In the genomic region with DNA sequence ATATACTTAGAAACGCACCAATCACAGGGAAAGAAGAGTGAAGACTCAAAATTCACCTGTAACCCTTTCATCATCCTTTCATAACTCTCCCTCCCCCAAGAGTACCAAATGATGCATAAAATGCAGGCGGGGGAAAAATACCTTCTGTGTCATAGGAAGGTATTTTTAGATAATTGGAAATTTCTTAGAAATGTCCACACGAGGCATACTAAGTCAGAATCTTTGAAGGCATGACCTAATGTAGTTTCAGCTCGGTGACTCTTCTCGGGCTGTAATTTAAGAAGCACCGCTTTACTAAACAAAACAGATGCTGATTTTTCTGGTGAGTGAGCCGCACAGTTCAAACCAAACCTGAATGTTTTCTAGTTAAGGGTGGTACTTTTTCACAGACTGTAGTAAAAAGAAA, we compare ENCODE assay signal across 8 mouse cellular contexts. TPM values are rescaled to one million over a fixed set of nuclear protein-coding genes. Genes with fewer than 3 reads are reported as not detected.
DNase-seq lines count a peak whose midpoint lies in the region; ATAC-seq and TF ChIP-seq lines count a peak whose summit lies in the region.

Gene Plscr1 (plus strand): TSS at position 304 of the 406 bp plus-strand sequence.

- no peak for DNase-seq in heart, adult 8-10 months (ENCODE audit: low spot score)
- DNase-seq in heart, adult 9 months (ENCODE audit: low spot score in 2 of 2), result no peak
- DNase-seq in Patski (ENCODE audit: low read depth, low spot score), result no peak
- no peak for DNase-seq in liver, embryonic 14.5 days (ENCODE audit: low read depth in 3 of 3, low spot score in 3 of 3)
- no peak for DNase-seq in stomach, postnatal 0 days (ENCODE audit: low spot score)
- no peak for DNase-seq in frontal cortex, postnatal 10 days (ENCODE audit: low spot score in 2 of 2)
- DNase-seq in frontal cortex, postnatal 36 days (ENCODE audit: low spot score in 2 of 2), result no peak

- H3K36me3 ChIP-seq in heart, embryonic 15.5 days, result no peaks in the 10 kb centered on the region
- H3K36me3 ChIP-seq in liver, embryonic 14.5 days (replicated peaks; ENCODE audit: control insufficient read depth, insufficient read depth, low read depth), result no peaks in the 10 kb centered on the region
- no peaks in the 10 kb centered on the region for H3K36me3 ChIP-seq in stomach, postnatal 0 days (ENCODE audit: control insufficient read depth, insufficient read depth, low read length)

- peak; percentile 20 for TF ChIP-seq CTCF in Patski (IDR thresholded peaks at IDR 0.05)
- no peak for TF ChIP-seq CTCF in liver, embryonic 14.5 days (IDR thresholded peaks at IDR 0.05; ENCODE audit: low read depth)
- TF ChIP-seq CTCF in stomach, postnatal 0 days (IDR thresholded peaks at IDR 0.05; ENCODE audit: low read depth), result no peak

- peaks cover 10% of the 10 kb centered on the region for H3K4me1 ChIP-seq in heart, embryonic 15.5 days (replicated peaks)
- H3K4me1 ChIP-seq in liver, embryonic 14.5 days (replicated peaks; ENCODE audit: control insufficient read depth in 2 of 2, insufficient read depth in 2 of 2, low read length in 1 of 2), result peaks cover 2 to 17% of the 10 kb centered on the region in 2 experiments; a peak in 3 of 4 replicates
- H3K4me1 ChIP-seq in stomach, postnatal 0 days (replicated peaks; ENCODE audit: control insufficient read depth, insufficient read depth), result no peaks in the 10 kb centered on the region

- H3K27ac ChIP-seq in heart, embryonic 15.5 days, result peak within 1 kb of the TSS; percentile 94
- peak within 1 kb of the TSS; percentile 26 for H3K27ac ChIP-seq in liver, embryonic 14.5 days
- H3K27ac ChIP-seq in stomach, postnatal 0 days (replicated peaks), result peak within 1 kb of the TSS; percentile 92

- POLR2A ChIA-PET in Patski (lab: Charles Lee), result interaction anchor here (0.7 to 2.5 kb wide), 2 partner anchors 26 to 240 kb away, joined by 3 to 18 read pairs; partner anchors contain the start of gene Plscr2

- peak within 1 kb of the TSS; percentile 71 for H3K9ac ChIP-seq in heart, embryonic 15.5 days
- H3K9ac ChIP-seq in liver, embryonic 14.5 days (replicated peaks), result peak within 1 kb of the TSS; percentile 70
- H3K9ac ChIP-seq in stomach, postnatal 0 days (ENCODE audit: low read length), result peak within 1 kb of the TSS; percentile 71

- 42% methylated on average over 7 of the region's 7 CpGs for WGBS in heart, embryonic 15.5 days
- 37% methylated on average over 7 of the region's 7 CpGs for WGBS in liver, embryonic 14.5 days (ENCODE audit: insufficient replicate concordance)
- WGBS in stomach, postnatal 0 days, result 38% methylated on average over 7 of the region's 7 CpGs

- no peaks in the 10 kb centered on the region for H3K9me3 ChIP-seq in heart, embryonic 15.5 days (replicated peaks)
- no peaks in the 10 kb centered on the region for H3K9me3 ChIP-seq in liver, embryonic 14.5 days (ENCODE audit: control insufficient read depth, low read length)
- H3K9me3 ChIP-seq in stomach, postnatal 0 days (ENCODE audit: control insufficient read depth, low read length), result no peaks in the 10 kb centered on the region

- H3K4me2 ChIP-seq in heart, embryonic 15.5 days, result peak within 1 kb of the TSS; percentile 70
- peak within 1 kb of the TSS; percentile 76 for H3K4me2 ChIP-seq in liver, embryonic 14.5 days (ENCODE audit: low read depth)
- H3K4me2 ChIP-seq in stomach, postnatal 0 days (replicated peaks; ENCODE audit: low read depth), result peak within 1 kb of the TSS; percentile 85

- ATAC-seq in Patski, result peak; percentile 40
- no peak for ATAC-seq in heart, embryonic 15.5 days (replicated peaks; ENCODE audit: insufficient number of reproducible peaks, insufficient read depth, low FRiP score, low read depth)
- ATAC-seq in liver, embryonic 14.5 days (ENCODE audit: insufficient read depth), result no peak
- ATAC-seq in stomach, postnatal 0 days (ENCODE audit: low FRiP score, low TSS enrichment), result no peak

- CTCF ChIA-PET in Patski (lab: Charles Lee), result interaction anchor here (1.8 to 2.2 kb wide), 4 partner anchors 21 to 31 kb away, joined by 4 to 11 read pairs (median 4); no protein-coding TSS in a partner anchor

- no peak for TF ChIP-seq EP300 in liver, embryonic 14.5 days (IDR thresholded peaks at IDR 0.05; ENCODE audit: low read depth)
- no peak for TF ChIP-seq EP300 in stomach, postnatal 0 days (optimal IDR thresholded peaks at IDR 0.05)

- H3K4me3 ChIP-seq in heart, embryonic 15.5 days, result peak within 1 kb of the TSS; percentile 66
- peak within 1 kb of the TSS; percentile 72 to 78 for H3K4me3 ChIP-seq in liver, embryonic 14.5 days (ENCODE audit: insufficient read depth in 1 of 2, low read depth in 2 of 2, low read length in 2 of 2)
- peak within 1 kb of the TSS; percentile 60 for H3K4me3 ChIP-seq in stomach, postnatal 0 days (ENCODE audit: low read depth, low read length)

- in situ Hi-C loops in Patski (cut with MboI; ENCODE audit: low pct_unique_long_range_greater_than_20kb), result loop anchor here (5.0 kb wide), 1 partner anchor 33 kb away; no protein-coding TSS in a partner anchor

- H3K27me3 ChIP-seq in Patski, result no peaks in the 10 kb centered on the region
- H3K27me3 ChIP-seq in heart, embryonic 15.5 days, result no peaks in the 10 kb centered on the region
- H3K27me3 ChIP-seq in liver, embryonic 14.5 days (ENCODE audit: control insufficient read depth, insufficient read depth, low read length), result no peaks in the 10 kb centered on the region
- H3K27me3 ChIP-seq in stomach, postnatal 0 days (ENCODE audit: control insufficient read depth, insufficient read depth, low read length), result no peaks in the 10 kb centered on the region

RNA-seq across cellular contexts. Expression of gene Plscr1, which starts in this region (rescaled TPM):
- total RNA-seq in heart, adult 8-10 months (2022), result 10 to 100 TPM; 10.2 to 13.0 (median 11.6) TPM
- polyA plus RNA-seq in Patski (2021), result 98.8 TPM
- polyA plus RNA-seq in heart, embryonic 15.5 days (2015; fragmentation: Nextera tagmentation; extraction: Ambion mirVana), result 25.0 and 25.2 TPM in 2 replicates
- polyA plus RNA-seq in liver, embryonic 14.5 days (2012; rRNA removed), result 8.1 and 12.3 TPM in 2 replicates
- 23.0 and 26.2 TPM in 2 replicates for polyA plus RNA-seq in liver, embryonic 14.5 days (2014; fragmentation: Nextera tagmentation; extraction: Ambion mirVana)
- 37.2 and 41.0 TPM in 2 replicates for polyA plus RNA-seq in stomach, postnatal 0 days (2015; fragmentation: Nextera tagmentation; extraction: Ambion mirVana)

Comparison
In these comparisons a context has a peak if more than half of its experiments do, and no peak if none do; other contexts are left out.
1. H3K27ac ChIP-seq: peak in every context shown above with its lines; median percentile 94 in heart, embryonic 15.5 days; 92 in stomach, postnatal 0 days; 26 in liver, embryonic 14.5 days.